Mouse (Mus musculus) heart, embryonic 10.5 days (tissue): ENCODE data around the gene Dhrs1. TPM values are rescaled to one million over a fixed set of nuclear protein-coding genes. Genes with fewer than 3 reads are reported as not detected.
A peak's percentile ranks its signal among the peaks of the same experiment; 100 is the strongest.

Source experiments
- DNase-seq: peaks from one replicate; pipeline ENCODE4 v3.0.0-alpha.2; 2017; ENCODE audit warnings: low spot score
- H3K27ac ChIP-seq: fragments of 300-500 bp; sonication (generic); 2 replicates; pipeline ENCODE4 v1.5.1; 2016; ENCODE audit warnings: mild to moderate bottlenecking
- H3K27me3 ChIP-seq: fragments of 300-500 bp; sonication (generic); 2 replicates; pipeline ENCODE4 v1.6.1; 2016; ENCODE audit warnings: mild to moderate bottlenecking; ENCODE audit not compliant: poor library complexity, insufficient read depth, severe bottlenecking
- H3K36me3 ChIP-seq: fragments of 300-500 bp; sonication (generic); 2 replicates; pipeline ENCODE4 v1.6.1; 2016; ENCODE audit warnings: mild to moderate bottlenecking, moderate library complexity
- H3K4me1 ChIP-seq: fragments of 300-500 bp; sonication (generic); 2 replicates; pipeline ENCODE4 v1.6.1; 2016; ENCODE audit warnings: mild to moderate bottlenecking
- H3K4me3 ChIP-seq: fragments of 300-500 bp; sonication (generic); 2 replicates; pipeline ENCODE4 v1.5.1; 2016; ENCODE audit warnings: mild to moderate bottlenecking, moderate library complexity
- H3K9me3 ChIP-seq: fragments of 300-500 bp; sonication (generic); 2 replicates; pipeline ENCODE4 v1.6.1; 2016; ENCODE audit warnings: mild to moderate bottlenecking, moderate library complexity
- WGBS: fragments of 180-500 bp; shearing (Covaris S2); methylation state at CpG from one replicate; pipeline ENCODE4 v1.1.7; 2016; 5-methylcytosine and 5-hydroxymethylcytosine counted together
- polyA plus RNA-seq: library from polyadenylated mRNA; unstranded; fragments of >200 nt; fragmentation: Nextera tagmentation; extraction: Ambion mirVana; gene quantifications from 2 replicates; pipeline ENCODE4 v1.2.1, GENCODE M21; 2016

Dhrs1 gene
- polyA plus RNA-seq, 1 experiment from 2014 or later: 60.5 TPM

DNA sequence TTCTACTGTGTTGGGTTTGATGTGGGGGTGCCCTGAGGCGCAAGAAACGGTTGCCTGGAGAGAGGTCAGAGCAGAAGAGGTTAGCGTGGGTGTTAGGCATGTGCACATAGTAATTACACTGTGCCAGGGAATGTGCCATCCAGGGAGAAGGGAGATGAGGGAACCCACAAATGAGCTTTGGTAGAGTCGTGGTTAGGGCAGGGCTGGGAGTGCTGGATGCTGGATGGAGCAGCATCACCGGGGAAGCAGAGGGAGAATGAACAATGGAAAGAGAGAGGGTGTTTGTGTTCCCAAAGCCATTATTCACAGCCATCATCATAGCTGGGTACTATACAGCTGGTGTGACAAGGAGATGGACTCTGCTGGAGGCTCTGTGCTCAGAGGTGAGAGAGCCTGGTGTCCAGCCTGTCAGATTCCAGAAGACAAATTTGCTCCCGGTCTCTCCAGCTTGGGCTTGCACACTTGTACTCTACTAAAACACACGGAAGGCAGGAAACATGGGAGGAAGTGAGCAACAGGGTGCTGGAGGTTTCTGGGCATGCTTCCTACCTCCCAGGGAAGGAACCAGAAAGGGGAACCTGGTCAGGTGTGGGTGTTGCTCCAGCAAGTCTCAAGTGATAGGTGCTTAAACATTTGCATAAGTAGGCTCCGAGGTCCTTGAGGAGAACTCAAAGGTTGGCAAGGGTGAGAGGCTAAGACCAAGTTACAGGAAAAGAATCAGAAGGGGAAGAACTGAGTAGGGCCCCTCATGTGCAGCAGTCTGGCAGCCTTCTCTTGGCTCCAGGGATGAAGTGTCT, 17.4 kb downstream of the Dhrs1 start:
- Histone ChIP-seq H3K36me3 (no peaks in the 10 kb centered on the region), H3K9me3 (no peaks in the 10 kb centered on the region), H3K27me3 (0 out of 2 replicates have a peak, but pooled peaks cover 17% of the 10 kb centered on the region), H3K4me1 (no peaks in the 10 kb centered on the region), H3K4me3 (no peak overlapping the region), H3K27ac (no peak overlapping the region)
- 69% methylated on average over 8 of the region's 8 CpGs for WGBS
- peak; percentile 66 for DNase-seq

DNA sequence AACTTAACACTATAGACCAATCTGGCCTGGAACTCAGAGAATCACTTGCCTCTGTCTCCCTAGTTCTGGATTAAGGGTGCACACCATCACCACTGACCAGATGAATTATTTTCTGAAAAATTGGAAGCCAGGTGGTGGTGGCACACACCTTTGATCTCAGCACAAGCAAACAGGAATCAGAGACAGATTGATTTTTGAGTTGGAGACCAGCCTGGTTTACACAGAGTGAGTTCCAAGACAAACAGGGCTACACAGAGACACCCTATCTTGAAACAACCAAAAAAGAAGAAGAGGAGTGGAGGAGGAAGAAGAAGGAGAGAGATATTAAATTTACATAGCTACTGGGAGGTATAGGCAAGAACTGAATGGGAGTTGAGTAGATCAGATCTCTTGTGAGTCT, 19.2 kb downstream of the Dhrs1 start:
- H3K27me3 ChIP-seq: 0 out of 2 replicates have a peak, but pooled peaks cover 17% of the 10 kb centered on the region
- no peaks in the 10 kb centered on the region for H3K36me3 ChIP-seq
- no peak for DNase-seq
- H3K4me3 ChIP-seq: no peak overlapping the region
- H3K27ac ChIP-seq: no peak overlapping the region
- H3K4me1 ChIP-seq: peaks cover 9% of the 10 kb centered on the region
- no peaks in the 10 kb centered on the region for H3K9me3 ChIP-seq

DNA sequence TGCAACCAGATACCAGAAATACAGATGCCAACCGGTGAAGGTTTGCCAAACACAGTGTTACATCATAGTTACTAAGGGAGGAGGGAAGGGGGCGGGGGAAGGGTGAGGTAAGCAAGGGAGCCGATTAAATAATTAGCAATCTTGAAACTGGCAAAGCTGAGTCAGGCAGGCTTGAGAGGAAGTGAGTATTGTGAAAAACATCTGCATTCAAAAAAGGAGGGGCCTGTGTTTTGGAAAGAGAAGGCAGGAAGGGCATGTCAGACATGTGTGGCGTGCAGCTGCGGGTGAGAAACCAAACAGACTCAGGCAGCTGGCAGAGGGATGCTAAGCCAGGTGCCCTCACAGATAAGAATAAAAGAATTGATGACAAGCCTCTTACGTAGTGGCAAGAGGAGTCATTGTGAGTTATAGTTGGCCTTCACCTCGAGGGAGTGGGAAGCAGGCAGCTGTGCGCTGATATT, 21.0 kb downstream of the Dhrs1 start:
- H3K36me3 ChIP-seq: peaks cover 12% of the 10 kb centered on the region; the same call in 1 of the 2 replicates
- WGBS: 50% methylated on average over 8 of the region's 8 CpGs
- no peak overlapping the region for H3K4me3 ChIP-seq
- no peak for DNase-seq
- peaks cover 16% of the 10 kb centered on the region for H3K4me1 ChIP-seq
- no peaks in the 10 kb centered on the region for H3K9me3 ChIP-seq
- 0 out of 2 replicates have a peak, but pooled peaks cover 5% of the 10 kb centered on the region for H3K27me3 ChIP-seq
- H3K27ac ChIP-seq: no peak overlapping the region

DNA sequence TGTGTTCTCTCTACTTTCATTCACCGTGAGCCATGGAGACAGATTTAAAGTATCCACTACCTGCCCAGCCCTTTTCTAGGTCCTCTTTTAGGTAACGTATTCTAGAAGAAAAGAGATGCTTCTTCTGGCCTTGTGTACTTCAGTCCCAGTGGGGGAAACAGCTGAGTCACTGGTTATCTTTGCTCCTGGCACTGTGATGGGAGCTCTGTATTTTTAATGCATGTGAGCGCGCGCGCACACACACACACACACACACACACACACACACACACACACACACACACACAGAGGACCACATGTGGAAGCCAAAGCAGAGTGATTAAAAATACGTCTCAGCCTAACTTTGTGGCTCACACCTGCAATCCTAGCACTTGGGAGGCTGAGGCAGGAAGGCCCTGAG, 22.1 kb downstream of the Dhrs1 start:
- WGBS: 90% methylated on average over 7 of the region's 7 CpGs
- no peak for DNase-seq
- Histone ChIP-seq H3K4me1 (peaks cover 16% of the 10 kb centered on the region), H3K36me3 (peaks cover 22% of the 10 kb centered on the region), H3K4me3 (no peak overlapping the region), H3K9me3 (no peaks in the 10 kb centered on the region), H3K27ac (no peak overlapping the region), H3K27me3 (0 out of 2 replicates have a peak, but pooled peaks cover 4% of the 10 kb centered on the region)

DNA sequence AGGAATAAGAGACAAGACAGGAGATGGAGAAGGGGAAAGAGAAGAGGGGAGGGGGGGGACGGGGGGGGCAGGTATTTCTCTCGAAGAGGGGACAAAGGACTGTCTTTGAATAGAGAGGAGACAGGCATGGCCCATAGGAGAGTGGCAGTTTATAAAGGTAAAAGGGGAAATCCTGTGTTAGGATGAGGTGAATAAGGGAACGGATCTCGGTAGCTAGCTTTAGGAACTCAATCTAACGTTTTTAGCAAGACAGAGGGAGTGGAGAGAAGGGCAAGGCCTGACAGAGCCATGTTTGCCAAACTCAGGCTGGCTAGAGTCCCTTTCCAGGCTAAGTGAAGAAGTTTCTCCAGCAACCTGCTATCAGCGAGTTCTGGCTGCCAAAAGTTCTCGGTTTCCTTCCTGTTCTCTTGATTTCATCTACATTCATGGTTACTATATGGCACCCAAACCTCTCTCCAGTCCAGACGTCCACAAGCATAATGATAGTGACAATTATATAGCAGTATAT, 23.0 kb downstream of the Dhrs1 start:
- H3K4me3 ChIP-seq: peak overlapping the region; percentile 88
- DNase-seq: no peak
- H3K4me1 ChIP-seq: peaks cover 16% of the 10 kb centered on the region
- peak overlapping the region; percentile 95 for H3K27ac ChIP-seq
- 49% methylated on average over 8 of the region's 8 CpGs for WGBS
- H3K9me3 ChIP-seq: no peaks in the 10 kb centered on the region
- peaks cover 30% of the 10 kb centered on the region for H3K36me3 ChIP-seq
- H3K27me3 ChIP-seq: no peaks in the 10 kb centered on the region

DNA sequence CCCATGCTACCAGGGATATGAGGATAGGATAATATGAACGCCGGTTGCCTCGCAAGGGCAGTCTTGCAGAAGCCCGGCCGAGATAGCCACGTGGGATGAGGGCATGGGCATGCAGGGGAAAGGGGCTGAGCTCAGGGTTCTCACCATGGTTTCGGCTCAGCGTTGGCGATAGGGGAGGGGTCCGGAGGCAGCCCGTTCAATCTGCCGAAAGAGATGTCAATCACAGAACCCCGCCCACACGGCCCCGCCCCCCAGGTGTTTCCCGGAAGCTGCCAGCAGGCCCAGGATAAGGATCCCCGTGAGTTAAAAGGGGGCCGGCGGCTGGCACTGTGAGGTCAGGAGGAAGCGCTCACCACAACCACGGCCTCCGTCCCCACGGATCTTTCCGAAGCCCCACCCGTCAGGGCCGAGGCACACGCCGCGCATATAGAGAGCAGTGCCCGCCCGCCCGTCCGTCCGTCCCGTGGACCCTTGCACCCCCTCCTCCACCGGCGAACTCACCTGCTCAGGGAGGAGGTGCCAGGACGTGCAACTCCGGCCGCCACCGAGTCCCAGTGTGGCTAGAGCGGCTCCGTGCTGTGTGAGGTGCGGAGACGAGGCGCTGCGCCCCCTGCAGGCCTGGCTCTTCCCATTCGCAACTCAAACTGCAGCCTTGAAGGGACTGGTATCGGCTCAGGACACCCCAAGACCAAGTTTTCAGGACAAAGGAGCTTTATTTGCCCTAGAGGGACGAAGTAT, 23.6 kb downstream of the Dhrs1 start, which contains the start of gene Rabggta:
Gene Rabggta (minus strand): TSS at position 564 of the 738 bp plus-strand sequence.
- H3K27me3 ChIP-seq: no peaks in the 10 kb centered on the region
- peak within 1 kb of the TSS; percentile 88 for H3K4me3 ChIP-seq
- H3K9me3 ChIP-seq: no peaks in the 10 kb centered on the region

DNA sequence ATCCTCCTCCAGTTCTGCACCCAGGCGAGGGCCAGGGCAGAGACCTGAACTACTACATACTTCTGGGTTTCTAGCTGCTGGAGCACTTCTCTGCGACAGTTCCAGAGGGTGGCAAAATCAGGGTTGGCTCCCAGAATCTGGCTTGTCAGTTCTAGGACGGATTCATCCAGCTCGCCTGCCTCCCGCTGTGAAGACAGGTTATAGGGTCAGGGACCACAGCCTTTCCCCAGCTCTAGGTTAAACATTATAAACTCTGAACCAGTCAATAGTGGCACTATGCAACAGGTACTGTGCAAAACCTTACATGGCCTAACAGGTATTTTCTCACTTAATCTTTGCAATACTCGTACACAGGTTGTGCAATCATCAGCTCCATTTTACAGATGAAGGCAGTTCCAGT, 24.4 kb downstream of the Dhrs1 start:
- no peak for DNase-seq
- WGBS: 83% methylated on average over 6 of the region's 6 CpGs
- peaks cover 42% of the 10 kb centered on the region for H3K36me3 ChIP-seq
- no peaks in the 10 kb centered on the region for H3K9me3 ChIP-seq
- peak overlapping the region; percentile 95; the same call in 1 of the 2 replicates for H3K27ac ChIP-seq
- H3K4me1 ChIP-seq: peaks cover 16% of the 10 kb centered on the region
- peak overlapping the region; percentile 88 for H3K4me3 ChIP-seq
- H3K27me3 ChIP-seq: no peaks in the 10 kb centered on the region

More for the DNA sequence above, 23.6 kb downstream of the Dhrs1 start, which contains the start of gene Rabggta:
- DNase-seq: peak; percentile 97
- H3K4me1 ChIP-seq: peaks cover 16% of the 10 kb centered on the region
- WGBS: under 1% methylated on average over 50 of the region's 50 CpGs
- peaks cover 36% of the 10 kb centered on the region for H3K36me3 ChIP-seq
- H3K27ac ChIP-seq: peak within 1 kb of the TSS; percentile 95

DNA sequence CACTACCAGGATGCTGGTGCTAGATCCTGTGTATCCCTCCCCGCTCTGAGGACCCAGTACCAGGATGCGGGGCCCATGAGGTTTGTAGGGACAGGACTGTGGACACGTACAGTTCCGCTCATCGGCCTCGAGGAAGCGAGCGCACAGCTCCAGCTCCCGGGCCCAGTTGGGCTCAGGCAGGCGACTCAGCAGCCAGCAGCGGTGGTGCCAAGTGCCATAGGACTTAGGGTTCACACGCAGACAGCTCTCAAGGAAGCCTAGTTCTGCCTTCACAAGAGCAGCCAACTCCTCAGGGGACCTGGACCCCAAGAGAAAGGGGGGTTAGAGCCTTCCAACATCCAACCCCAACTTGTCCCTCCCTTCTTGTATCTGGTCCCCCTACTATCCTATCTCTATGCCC, 24.8 kb downstream of the Dhrs1 start:
- H3K36me3 ChIP-seq: peaks cover 44% of the 10 kb centered on the region

DNA sequence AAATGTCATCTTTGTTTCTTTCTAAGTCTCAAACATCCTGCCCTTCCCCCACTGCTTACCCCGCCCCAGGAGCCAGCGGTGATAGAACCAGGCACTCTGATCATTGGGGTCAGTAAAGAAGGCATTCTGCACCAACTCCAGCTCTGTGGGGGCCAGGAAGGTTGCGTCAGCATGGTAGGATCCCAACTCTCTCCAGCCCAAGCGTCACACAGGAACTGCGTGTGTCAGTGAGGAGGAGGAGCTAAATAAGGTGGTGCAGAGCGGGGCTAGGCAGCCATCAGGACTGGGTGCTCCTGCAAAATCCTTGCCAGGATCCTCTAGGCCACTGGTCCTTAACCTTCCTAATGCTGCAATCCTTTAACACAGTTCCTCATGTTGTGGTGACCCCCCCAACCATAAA, 25.8 kb downstream of the Dhrs1 start:
- no peak overlapping the region for H3K4me3 ChIP-seq
- 83% methylated on average over 6 of the region's 6 CpGs for WGBS
- H3K4me1 ChIP-seq: peaks cover 16% of the 10 kb centered on the region
- no peaks in the 10 kb centered on the region for H3K9me3 ChIP-seq
- peaks cover 44% of the 10 kb centered on the region for H3K36me3 ChIP-seq
- H3K27ac ChIP-seq: no peak overlapping the region
- H3K27me3 ChIP-seq: no peaks in the 10 kb centered on the region; the same call in 1 of the 2 replicates
- DNase-seq: no peak

More for the DNA sequence above, 24.8 kb downstream of the Dhrs1 start:
- no peak for DNase-seq
- Histone ChIP-seq H3K27me3 (no peaks in the 10 kb centered on the region), H3K4me3 (0 out of 2 replicates have a peak overlapping the region, but pooled peaks have one; percentile 88), H3K9me3 (no peaks in the 10 kb centered on the region), H3K4me1 (peaks cover 16% of the 10 kb centered on the region), H3K27ac (no peak overlapping the region)
- WGBS: 90% methylated on average over 12 of the region's 12 CpGs

DNA sequence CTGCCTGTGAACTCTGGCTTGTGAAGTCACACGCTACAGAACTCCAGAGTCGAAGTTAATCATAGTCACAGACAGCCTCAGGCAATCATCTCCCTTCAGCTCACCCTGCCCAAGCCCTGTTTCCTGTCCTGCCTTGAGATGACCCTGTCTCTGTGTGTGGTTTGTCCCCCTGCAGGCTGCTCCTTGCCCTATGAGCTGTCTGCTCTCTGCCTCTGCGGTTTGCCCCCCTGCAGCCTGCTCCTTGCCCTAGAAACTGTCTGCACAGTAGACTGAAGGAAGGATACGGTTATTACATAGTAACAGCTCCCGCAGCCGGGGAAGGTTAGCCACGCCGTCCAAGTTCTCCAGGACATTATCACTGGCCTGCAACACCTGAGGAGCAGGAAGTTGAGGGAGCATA, 28.6 kb downstream of the Dhrs1 start:
- no peak overlapping the region for H3K4me3 ChIP-seq
- peaks cover 23% of the 10 kb centered on the region for H3K27me3 ChIP-seq
- no peaks in the 10 kb centered on the region for H3K9me3 ChIP-seq
- WGBS: 81% methylated on average over 8 of the region's 8 CpGs
- H3K36me3 ChIP-seq: peaks cover 44% of the 10 kb centered on the region
- H3K4me1 ChIP-seq: peaks cover 24% of the 10 kb centered on the region
- DNase-seq: no peak
- no peak overlapping the region for H3K27ac ChIP-seq

DNA sequence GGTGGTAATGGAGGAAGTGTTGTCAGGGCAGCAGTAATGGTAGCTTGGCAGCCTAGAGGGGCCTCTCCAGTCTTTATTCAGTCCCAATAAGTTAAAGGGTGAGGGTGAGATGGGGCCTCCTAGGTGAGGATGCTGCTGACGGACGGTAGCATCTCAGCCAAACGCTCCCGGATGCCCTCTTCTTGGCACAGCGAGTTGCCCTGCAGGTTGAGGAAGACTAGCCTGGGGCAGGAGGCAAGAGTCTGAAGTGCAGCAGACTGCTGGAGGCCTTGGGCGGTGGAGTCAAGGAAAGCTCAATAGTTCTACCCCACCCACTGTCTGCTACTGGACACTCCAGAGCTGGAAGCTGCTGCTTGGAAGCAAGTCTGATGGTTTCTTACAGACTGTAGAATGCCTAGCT, 29.2 kb downstream of the Dhrs1 start:
- Histone ChIP-seq H3K4me3 (no peak overlapping the region), H3K36me3 (peaks cover 44% of the 10 kb centered on the region), H3K27me3 (peaks cover 29% of the 10 kb centered on the region), H3K27ac (no peak overlapping the region), H3K9me3 (no peaks in the 10 kb centered on the region), H3K4me1 (peaks cover 20% of the 10 kb centered on the region)
- DNase-seq: no peak
- 89% methylated on average over 6 of the region's 6 CpGs for WGBS

DNA sequence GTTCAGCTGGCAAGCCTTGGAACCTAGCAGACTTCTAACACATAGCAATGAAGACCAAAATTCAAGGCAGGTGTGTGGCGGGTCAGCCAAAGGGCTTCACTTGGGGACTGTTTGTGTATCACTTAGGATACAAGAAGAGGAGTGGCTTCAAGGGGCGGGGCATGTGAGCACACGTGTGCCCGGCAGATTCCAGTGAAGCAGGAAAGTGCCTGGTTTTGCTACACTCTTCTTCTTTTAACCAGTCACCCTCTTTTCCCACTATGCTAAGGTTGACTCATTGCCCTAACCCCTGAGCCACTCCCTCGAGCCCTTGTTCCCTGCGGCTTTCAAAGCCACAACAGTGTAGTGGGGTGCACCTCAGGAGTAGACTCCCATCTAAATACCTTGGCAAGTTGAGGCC, 30.6 kb downstream of the Dhrs1 start:
- Histone ChIP-seq H3K36me3 (peaks cover 37% of the 10 kb centered on the region), H3K9me3 (no peaks in the 10 kb centered on the region)
- WGBS: 37% methylated on average over 6 of the region's 6 CpGs

DNA sequence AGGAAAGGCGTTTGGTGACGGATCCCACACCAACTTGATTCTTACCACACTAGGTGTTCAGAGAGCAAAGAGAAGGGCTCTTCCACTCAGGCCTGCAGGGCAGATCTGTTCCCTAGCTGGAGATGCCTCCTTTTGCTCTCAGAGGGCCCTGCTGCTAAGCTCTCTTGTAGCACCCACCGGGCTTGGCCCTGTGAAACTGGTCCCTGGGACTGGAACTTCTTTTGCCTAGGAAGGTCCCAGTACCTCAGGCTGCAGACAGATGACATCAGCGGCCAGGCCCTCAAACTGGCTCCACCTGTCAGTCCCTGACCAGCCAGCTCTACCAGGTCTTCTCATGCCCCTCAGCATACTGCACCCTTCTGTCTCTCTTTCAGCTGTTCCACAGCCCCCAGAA, 31.8 kb downstream of the Dhrs1 start, which contains the start of gene Tgm1:
Gene Tgm1 (minus strand): TSS at position 198 of the 394 bp plus-strand sequence.
- Histone ChIP-seq H3K9me3 (no peaks in the 10 kb centered on the region), H3K27ac (no peak within 1 kb of the TSS; the same call in 1 of the 2 replicates), H3K36me3 (peaks cover 25% of the 10 kb centered on the region), H3K4me1 (peaks cover 13% of the 10 kb centered on the region), H3K27me3 (peaks cover 38% of the 10 kb centered on the region), H3K4me3 (peak within 1 kb of the TSS; percentile 50)
- WGBS: 10% methylated on average over 4 of the region's 4 CpGs
- peak; percentile 75 for DNase-seq

More for the DNA sequence above, 30.6 kb downstream of the Dhrs1 start:
- Histone ChIP-seq H3K4me3 (no peak overlapping the region), H3K27ac (no peak overlapping the region), H3K4me1 (peaks cover 13% of the 10 kb centered on the region), H3K27me3 (peaks cover 38% of the 10 kb centered on the region)
- no peak for DNase-seq
